Mouse (Mus musculus) cerebellum, adult 9-10 months (tissue): Measurements from ENCODE around the gene Adgrg5.

Experiments
- DNase-seq: peaks from one replicate; pipeline ENCODE4 v3.0.0; 2022

Gene Adgrg5

GRCm38 (mm10) chr8:94923405-94923804 lies at the start of gene Adgrg5:
Adgrg5 (plus strand) TSS chr8:94923694.
- no peak for DNase-seq

- peak; percentile 65 for DNase-seq
These were observed 49.1 kb upstream of the Adgrg5 start for GRCm38 (mm10) chr8:94874358-94874757.

- peak; percentile 28 for DNase-seq
These were observed 48.2 kb upstream of the Adgrg5 start for GRCm38 (mm10) chr8:94875096-94875870.

GRCm38 (mm10) chr8:94875871-94876150 lies 47.7 kb upstream of the Adgrg5 start:
- no peak for DNase-seq

DNA sequence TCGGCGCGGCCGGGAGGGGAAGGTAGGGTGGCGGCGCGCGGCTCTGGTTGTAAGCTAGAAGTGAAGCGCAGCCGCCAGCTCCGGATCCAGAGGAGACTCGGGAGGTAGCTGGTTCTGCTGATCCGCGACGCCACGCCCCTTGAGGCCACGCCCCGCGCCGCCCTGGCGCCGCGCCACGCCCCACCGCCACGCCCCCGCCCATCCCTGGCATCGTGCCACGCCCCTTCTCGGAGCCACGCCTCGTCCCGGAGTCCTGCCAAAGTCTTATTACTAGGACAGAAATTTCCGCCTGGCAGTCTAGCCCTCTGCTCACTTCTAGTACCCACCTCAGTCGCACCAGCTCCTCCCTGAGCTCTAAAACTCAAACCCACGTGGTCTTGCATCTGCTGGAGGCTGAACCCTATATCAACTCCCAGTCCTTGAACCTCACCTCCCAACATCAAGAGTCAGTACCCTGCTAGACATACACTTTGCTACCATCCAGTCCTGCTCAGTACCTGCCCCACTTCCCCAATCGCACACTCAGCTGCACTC lies 47.2 kb upstream of the Adgrg5 start, which contains the start of gene Dok4:
Gene Dok4, minus strand, starts transcription at position 134 of the 534 bp plus-strand sequence.
- DNase-seq = peak; percentile 59

GRCm38 (mm10) chr8:94876820-94877219 lies 46.7 kb upstream of the Adgrg5 start:
- no peak for DNase-seq

- no peak for DNase-seq
These were observed 42.8 kb upstream of the Adgrg5 start for GRCm38 (mm10) chr8:94880742-94881141.

DNA sequence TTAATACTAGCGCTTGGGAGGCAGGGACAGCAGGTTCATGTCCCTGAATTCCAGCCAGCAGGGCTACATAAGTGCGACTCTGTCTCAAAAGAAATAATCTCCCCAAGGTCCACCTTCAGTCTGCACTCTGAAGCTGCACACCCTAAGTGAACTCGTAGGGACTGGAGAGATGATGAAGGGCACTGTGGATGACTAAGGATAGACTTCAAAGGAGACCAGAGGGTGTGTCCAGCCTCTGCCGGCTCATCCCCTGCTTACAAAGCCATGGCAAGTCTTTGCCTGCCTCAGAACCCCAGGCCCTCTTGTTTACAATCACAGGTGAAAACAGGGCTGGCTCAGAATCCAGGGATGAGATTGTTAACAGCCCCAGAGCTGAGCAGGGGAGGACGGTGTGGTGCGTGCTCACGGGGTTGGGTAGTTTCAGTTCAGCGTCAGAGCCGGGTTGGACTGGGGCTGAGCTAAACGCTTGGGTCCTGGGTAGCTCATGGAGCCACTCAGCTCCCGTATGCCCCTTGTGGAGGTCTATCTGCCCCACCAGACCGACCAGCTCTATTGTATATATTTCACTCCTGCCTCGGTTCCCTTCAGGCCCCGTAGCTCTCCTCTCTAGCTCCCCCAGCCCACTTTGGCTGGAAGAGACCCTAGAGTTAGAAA lies 35.0 kb upstream of the Adgrg5 start:
- DNase-seq = no peak

GRCm38 (mm10) chr8:94892917-94893316 lies 30.6 kb upstream of the Adgrg5 start:
- DNase-seq = no peak

DNA sequence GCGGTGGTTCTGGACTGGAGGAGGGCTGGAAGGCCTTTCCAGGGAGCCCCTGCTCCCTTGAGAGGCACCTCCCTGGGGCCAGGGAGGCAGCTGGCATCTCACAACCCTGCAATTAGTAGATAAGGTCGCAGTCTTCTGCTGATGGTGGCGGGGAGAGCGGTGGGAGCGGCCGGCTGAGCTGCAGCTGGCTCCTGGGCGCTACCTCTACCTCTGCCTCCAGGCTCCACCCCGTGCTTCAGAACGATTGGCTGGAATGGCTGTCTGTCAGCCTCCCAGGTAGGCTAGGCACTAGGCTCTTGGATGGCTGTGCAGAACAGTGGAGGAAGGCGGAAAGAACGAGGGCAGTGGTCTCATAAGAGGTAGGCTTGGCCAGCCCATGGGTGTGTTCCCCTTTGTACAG lies 24.2 kb upstream of the Adgrg5 start:
- DNase-seq = no peak

GRCm38 (mm10) chr8:94900617-94901016 lies 22.9 kb upstream of the Adgrg5 start:
- no peak for DNase-seq

DNA sequence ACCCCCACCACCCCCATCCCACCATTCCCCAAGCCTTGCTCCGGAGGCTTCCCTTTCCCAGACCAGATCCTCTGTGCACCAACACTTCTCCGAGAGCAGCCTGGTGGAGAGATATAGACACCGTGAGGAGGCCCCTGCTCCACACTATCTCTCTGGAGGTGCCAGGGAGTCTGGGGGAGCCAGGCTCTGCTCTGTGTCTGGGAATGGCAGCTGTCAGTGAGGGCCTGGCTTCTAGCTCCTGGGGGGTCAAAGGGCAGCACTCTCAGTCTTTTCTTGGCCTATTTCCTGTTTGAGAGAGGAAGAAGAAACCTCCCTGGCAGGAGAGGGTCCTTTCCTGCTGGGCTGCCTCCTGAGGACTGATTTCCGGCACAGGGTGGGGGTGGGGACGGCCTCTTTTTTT lies 22.5 kb upstream of the Adgrg5 start:
- DNase-seq = no peak

DNA sequence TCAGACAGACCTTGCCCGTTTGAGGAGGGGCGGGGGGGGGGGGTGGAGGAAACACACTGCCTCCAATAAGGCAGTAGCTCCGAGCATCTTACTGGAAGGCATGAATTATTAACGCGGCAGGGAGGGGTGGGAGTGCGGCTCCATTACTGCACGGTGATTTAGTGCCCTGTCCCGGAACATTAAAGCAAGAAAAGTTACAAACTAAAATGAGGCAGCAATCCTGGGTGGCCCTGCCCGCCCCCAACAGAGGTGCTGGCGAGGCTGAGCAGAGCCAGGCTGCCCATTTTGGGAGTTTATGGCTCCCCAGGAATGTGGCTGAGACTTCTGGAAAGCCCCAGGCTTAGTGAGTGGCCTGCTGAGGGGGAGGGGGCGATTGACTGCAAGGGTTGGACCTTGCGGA lies 19.8 kb upstream of the Adgrg5 start:
- no peak for DNase-seq

GRCm38 (mm10) chr8:94904450-94905175 lies 18.9 kb upstream of the Adgrg5 start:
- DNase-seq = peak; percentile 9

DNA sequence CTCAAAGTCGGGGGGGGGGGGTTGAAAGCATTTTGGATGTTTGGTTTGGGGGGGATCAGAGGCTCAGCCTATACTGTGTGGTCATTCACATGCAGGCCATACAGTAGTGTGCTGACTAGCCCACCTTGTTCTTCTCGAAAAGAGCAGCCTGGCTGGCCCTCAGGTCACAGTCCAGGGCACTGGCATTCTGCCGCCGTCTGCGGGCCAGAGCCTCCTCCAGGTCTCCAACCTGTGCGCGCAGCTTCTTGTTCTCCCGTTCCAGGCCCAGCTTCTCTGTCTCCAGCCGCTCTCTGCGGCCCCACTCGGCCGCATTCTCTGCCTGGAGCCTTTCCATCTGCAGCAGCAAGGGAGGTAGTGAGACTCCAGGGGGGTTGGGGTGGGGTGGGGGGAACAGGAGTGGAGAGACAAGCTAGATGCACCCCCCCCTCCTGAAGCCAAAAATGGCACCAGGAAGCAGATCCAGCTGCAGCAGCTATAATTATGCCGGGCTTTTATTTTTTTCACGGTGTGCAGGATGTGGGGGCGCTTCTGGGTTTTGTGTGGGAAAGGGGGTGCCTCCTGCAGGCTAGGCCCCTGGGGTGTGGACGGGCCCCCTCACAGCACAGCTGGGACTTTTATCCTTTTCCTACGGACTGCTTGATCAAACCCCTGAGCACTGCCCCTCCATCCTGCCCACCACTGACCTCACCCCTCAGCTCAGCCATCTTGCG lies 15.7 kb upstream of the Adgrg5 start:
- DNase-seq = no peak

DNA sequence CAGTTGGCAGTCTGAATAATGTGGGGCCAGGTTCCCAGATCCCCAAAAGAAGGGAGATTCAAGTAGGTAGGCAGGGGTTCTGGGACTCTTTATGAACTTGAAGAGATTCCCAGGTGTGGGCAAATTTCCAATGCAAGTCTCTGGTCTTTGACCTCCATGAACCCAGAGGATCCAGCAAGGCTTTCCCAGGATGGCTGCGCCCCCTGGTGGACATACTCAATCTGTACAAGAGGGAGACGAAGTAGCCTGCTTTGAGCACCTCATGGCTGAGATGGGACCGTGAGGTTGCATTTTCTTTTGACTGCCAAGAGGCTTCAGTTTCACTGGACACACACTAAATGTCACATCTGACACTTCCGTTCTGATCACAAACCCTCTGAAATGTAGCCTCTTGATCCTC lies 14.6 kb upstream of the Adgrg5 start:
- peak; percentile 62 for DNase-seq

DNA sequence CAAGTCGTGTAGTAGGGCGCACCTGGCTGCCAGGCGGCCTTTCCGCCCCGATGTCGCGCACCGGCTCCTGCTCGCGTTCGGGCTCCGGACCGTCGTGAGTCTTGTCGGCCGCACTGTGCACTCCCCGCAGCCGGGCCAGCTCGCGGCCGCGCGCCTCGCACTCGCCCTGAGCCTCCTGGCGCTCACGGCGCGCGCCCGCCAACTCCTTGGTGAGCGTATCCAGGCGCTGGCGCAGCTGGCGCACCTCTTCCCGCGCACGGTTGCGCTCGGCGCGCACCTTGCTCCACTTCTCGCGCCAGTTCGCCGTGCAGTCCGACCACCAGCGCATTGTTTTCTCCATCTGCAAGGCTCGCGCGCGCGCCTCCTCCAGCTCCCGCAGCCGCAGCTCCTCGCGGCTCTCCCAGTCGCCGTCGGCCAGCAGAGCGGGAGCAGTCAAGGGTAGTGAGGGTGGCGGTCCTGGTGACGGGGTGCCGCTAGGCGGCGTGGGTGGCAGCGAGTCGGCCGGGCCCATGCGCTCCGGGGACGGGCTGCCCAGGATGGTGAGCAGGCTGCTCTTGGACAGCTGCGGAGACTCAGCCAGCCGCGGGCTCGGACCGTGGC lies 10.3 kb upstream of the Adgrg5 start:
- DNase-seq = no peak

GRCm38 (mm10) chr8:94914256-94914655 lies 9.2 kb upstream of the Adgrg5 start:
- no peak for DNase-seq

DNA sequence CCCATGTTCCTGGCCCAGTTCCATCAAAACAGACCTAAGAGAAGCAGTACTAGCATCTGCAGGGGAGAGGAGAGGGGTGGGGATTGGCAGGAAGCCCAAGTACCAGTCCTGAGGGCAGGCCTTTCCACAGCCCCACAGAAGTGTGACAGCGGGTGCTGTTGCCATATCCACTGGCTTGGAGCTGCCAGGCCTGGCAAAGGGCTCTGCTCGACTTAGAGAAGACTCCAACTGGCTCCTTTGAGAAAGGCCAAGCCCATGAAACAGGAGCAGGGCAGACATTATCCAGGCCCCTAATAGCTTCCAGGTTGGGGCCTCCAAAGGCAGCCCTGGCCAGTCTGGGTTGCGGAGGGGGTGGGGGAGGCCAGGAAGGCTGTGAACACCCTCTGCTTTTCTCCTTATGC lies 8.8 kb upstream of the Adgrg5 start:
- no peak for DNase-seq

DNA sequence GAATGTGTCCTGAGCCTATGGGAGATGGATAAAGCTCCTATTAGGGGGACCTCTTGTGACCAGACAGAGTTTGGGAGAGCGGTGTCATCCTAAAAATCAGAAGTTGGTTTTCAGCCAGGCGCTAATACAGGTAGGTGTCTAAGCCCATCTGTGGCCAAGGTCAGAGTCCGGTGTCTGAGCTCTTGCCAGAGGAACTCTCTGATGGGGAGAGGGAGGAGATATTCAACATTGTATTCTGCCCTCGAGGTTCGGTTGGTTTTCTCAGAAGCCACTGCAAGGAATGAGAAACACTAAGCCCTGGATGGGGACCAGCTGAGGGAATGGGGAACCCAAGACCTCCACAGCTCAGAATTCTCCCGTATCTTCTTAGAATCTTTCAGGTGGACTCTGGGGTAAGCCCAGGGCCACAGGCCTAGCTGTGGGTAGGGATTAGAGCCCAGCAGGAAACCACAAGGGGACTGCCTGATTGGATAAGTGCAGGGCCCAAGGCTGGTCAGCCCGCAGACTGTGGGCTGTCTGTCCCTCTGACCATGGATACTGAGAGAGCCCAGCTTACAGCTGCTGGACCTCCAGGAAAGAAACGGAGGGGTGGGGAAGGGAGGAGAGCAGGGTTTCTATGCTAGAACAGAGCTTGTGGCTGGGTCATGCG lies 7.1 kb upstream of the Adgrg5 start:
- no peak for DNase-seq

DNA sequence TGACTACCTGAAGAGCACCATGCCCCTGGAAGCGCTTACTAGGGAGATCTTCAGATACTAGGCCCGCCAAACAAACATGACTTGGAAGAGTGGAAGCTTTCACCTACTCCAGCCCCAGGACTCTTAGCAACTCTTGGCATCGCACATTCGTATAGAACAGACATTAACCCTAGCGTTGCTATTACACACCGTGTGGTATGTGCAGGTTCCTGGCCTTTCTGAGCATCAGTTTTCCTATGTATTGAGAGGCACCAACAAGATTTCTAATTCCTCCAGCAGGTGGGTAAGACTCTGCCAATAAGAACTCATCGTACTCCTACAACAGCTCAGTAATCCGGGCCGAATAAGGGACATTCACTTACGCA lies 6.6 kb upstream of the Adgrg5 start:
- DNase-seq = no peak

DNA sequence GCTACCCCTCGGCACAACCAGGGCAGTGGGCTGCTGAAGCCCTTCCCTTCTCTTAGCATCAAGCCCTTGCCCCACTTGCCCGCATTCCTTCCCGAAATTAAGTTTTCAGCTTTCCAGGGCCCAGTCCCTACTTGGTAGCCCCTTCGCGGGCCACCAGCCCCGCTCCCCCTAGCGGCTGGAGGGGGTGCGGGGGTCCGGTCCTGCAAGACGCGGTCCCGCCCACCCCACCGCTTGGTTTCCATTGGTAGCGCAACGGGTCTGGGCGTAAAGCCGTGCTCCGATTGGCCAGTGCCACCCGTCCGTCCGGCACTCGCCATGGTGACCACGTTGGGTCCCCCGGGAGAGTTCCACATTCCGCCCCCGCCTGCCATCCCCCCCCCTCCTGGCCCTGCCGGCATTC lies 6.1 kb upstream of the Adgrg5 start:
- peak; percentile 17 for DNase-seq
